Mouse (Mus musculus): ENCODE measurements around the gene Noa1.
A peak's percentile ranks its signal among the peaks of the same experiment; 100 is the strongest.

Noa1 gene

DNA sequence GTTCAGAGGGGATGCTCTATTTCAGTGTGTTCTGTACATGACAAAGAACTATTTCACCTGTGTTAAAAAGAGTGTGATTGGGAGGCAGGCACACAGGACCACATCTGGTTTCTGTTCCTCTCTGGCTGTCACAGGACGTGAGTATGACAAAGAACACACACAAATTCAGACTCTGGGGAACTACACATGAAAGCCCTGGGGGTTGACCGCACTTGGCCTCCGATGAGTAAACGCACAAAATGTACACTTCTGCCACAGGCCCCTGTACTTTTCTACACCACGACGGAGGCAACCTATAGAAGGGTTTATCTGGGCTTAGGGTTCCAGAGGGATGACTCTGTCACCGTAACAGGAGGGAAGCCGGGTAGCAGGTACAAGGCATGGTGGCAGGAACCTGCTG, 20.2 kb downstream of the Noa1 start:
- DNase-seq (ENCODE audit: low spot score in 2 of 2): no peak

DNA sequence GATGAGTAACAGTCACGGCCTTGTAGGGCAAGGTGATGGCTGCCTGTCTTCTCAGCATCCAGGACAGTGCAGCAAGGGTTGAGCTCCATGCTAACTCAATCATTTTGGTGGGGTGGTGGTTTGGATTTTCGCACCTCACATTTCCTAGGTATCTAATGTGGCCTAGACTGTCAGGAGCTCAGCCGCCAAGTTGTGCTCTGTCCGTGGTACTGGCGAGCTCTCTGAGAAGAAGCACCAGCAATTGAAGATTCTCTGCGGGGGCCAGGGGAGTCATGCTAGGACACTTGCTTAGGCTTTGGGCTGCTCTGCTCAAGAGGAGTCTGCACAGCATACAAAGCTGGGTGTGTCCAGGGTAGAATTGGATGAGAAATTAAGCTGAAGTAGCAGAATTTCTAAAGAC, 22.0 kb downstream of the Noa1 start:
- DNase-seq (ENCODE audit: low spot score in 2 of 2): no peak

- no peak for DNase-seq (ENCODE audit: low spot score in 2 of 2)
These were observed 23.0 kb downstream of the Noa1 start for GRCm38 (mm10) chr5:77286904-77287303.

GRCm38 (mm10) chr5:77285685-77286084, 24.2 kb downstream of the Noa1 start:
- no peak for DNase-seq (ENCODE audit: low spot score in 2 of 2)

GRCm38 (mm10) chr5:77282242-77282641, 27.6 kb downstream of the Noa1 start:
- DNase-seq (ENCODE audit: low spot score in 2 of 2): no peak

GRCm38 (mm10) chr5:77281518-77282174, 28.2 kb downstream of the Noa1 start:
- no peak for DNase-seq (ENCODE audit: low spot score in 2 of 2)

- DNase-seq (ENCODE audit: low spot score in 2 of 2): no peak
These were observed 32.7 kb downstream of the Noa1 start for GRCm38 (mm10) chr5:77277204-77277603.

- no peak for DNase-seq (ENCODE audit: low spot score in 2 of 2)
These were observed 33.9 kb downstream of the Noa1 start for GRCm38 (mm10) chr5:77275950-77276349.

DNA sequence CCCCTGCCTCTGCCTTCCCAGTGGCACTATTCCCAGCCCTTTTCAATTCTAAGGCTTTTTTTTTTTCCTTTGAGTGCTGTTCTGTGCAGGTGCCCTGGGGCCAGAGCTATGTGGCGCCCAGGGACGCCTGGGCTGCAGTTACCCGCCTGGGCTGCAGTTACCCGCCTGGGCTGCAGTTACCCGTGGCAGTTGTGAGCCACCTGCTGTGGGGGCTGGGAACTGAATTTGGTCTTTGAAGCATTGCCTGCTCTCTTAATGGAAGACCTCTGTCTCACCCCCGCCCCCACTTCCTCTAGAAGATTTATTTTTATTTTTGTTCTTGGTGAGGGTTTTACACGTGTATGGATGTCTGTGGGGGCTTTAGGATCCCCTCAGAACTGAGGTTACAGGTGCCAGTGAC, 36.7 kb downstream of the Noa1 start:
- DNase-seq (ENCODE audit: low spot score in 2 of 2): no peak

DNA sequence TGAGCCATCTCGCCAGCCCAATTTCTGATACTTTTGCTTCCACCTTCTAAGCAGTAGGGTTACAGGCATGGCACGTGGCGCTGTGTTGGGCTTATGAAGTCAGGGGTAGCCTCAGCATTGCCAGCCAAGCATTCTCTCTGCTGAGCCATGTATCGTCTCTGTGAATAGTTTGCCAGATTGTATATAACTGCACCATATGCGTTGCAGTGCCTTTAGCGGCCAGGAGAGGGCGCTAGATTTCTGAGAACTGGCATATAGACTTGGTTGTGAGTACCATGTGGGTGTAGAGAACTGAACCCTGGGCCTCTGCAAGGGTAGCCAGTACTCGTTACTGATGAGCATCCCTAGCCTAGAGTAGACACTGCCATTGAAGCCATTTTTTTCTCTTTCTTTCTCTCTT, 40.5 kb downstream of the Noa1 start:
- DNase-seq (ENCODE audit: low spot score in 2 of 2): no peak

- no peak for DNase-seq (ENCODE audit: low spot score in 2 of 2)
These were observed 41.8 kb downstream of the Noa1 start for GRCm38 (mm10) chr5:77267957-77268624.

DNA sequence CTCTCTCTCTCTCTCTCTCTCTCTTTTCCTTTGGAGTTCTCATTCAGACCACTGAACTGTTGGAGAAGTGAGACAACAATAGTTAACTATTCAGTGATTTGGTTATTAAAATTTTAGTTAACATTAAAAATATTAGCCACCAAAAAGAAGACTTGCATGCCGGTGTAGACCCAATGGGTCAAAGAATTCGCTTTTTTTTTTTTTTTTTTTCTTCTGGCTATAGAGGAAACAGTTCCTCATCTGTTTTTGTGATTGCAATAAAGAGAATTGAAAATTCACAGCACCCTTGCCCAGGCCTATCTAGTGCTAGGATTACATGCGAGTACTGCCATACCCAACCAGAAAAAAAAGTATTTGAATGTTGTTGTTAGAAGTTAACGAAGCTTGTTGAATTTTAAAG, 42.4 kb downstream of the Noa1 start:
- no peak for DNase-seq (ENCODE audit: low spot score in 2 of 2)

DNA sequence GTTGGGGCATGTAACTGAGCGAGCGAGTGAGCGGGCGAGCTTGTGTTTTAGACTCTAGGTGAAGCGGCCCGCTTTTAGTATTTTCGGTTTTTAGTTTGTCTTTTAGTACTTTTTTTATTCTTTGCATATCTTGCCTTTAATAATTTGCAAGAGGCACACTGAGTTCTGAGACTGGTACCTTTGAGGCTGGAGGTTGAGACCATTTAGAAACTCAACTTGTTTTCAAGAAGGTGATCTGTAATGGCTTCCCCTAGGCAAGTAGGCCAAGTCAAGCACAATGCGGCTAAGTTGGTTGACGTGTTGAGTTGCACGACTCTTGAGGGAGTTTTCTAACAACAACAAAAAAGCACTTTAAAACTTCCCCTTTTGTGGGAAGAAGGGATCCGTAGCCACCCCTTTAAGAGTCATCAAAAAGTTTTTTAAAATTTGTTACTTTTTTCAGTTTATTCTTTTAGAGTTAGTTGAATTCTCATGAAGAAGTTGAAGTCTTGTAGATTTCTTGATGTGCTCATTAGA, 42.9 kb downstream of the Noa1 start:
- DNase-seq (ENCODE audit: low spot score in 2 of 2): no peak

- DNase-seq (ENCODE audit: low spot score in 2 of 2): peak; percentile 28 to 32
These were observed 43.6 kb downstream of the Noa1 start for GRCm38 (mm10) chr5:77266066-77266885.

- DNase-seq (ENCODE audit: low spot score in 2 of 2): peak; percentile 24 to 40
These were observed 44.2 kb downstream of the Noa1 start for GRCm38 (mm10) chr5:77265671-77266065.

GRCm38 (mm10) chr5:77265081-77265670, 44.7 kb downstream of the Noa1 start, which contains the start of gene Rest:
Gene Rest (plus strand): TSS chr5:77265491.
- DNase-seq (ENCODE audit: low spot score in 2 of 2): peak; percentile 25

DNA sequence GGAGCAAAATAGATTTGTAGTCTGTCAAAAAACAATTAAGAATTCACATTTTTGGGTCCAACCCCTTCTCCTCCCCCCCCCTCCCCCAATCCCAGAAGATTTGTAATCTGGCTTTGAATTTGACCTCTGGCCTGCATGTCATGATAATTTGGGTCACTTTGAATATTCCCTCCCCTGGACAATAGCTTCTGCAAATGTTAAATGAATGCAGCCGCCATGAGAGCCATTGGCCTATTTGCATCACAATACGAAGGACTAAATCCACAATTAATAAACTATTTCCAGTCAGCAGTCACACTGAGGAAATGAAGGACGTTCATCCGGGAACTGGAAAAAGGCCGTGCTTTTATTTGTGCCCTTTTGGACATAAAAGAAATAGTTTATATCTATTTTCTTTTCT, 47.8 kb downstream of the Noa1 start:
- no peak for DNase-seq (ENCODE audit: low spot score in 2 of 2)

DNA sequence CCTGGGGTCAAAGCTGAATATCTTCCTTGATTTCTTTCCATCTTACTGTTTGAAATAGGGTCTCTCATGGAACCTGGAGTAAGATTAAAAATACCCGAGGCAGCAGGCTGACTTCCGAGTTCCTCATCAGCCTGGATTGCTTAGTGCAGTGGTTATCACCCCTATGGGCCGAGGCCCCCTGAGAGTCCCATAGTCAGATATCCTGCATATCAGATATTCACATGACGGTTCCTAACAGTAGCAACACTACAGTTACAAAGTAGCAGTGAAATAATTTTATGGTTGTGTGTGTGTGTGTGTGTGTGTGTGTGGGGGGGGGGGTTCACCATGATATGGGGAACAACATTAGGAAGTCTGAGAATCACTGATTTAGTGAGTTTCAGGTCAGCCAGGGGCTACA, 48.7 kb downstream of the Noa1 start:
- no peak for DNase-seq (ENCODE audit: low spot score in 2 of 2)

DNA sequence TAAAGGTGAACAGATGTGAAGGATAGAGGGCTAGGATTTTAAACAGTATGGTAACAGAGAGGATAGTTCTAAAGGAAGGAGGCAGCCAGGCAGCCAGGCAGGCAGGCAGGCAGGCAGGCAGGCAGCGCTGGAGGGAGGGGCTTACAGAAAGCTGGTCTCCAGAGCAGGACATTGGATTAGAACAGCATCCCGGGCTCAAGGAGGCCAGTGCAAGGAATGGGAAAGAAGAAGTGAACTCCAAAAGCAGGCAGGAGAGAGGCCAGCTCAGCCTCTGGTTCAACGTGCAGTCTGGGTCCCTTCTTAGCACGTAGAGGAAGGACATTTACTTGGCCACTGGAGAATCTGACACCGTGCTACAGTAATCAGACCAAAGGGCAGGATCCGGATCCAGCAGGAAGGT, 49.7 kb downstream of the Noa1 start:
- DNase-seq (ENCODE audit: low spot score in 2 of 2): no peak

DNA sequence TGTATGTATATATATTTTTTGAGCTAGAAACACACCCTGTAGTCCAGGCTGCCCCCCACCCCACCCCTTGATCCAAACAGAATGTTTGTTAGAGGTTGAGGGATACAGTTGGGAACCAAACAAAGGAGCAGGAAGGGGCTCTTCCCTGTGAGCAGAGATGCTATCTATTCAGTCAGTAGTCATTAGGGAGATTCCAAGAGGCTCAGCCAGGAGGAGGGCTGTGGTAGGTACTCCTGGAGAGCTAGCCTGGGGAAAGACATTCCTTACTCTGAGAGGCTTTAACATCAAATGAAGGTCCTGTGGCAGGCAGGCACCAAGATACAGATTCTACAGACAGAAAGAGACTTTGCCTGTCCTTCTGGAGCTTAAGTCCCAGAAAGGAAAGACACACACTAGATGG, 50.6 kb downstream of the Noa1 start:
- no peak for DNase-seq (ENCODE audit: low spot score in 2 of 2)

DNA sequence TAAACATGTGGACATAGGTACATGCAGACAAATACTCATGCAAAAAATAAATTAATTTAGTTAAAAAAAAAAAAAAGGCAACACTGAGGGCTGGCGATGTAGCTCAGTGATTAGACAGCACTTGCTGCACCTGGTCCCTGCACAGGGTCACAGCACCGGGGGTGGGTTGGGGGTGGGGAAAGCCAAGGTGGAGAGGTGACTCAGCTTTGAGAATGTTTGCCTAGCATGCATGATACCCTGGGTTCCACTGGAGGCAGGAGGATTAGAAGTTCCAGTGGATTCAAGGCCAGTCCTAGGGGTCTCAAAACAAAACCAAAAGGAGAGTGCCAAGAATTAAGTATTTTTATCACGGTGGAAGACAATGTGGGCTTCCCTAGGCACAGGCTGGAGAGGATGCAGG, 52.3 kb downstream of the Noa1 start:
- no peak for DNase-seq (ENCODE audit: low spot score in 2 of 2)

DNA sequence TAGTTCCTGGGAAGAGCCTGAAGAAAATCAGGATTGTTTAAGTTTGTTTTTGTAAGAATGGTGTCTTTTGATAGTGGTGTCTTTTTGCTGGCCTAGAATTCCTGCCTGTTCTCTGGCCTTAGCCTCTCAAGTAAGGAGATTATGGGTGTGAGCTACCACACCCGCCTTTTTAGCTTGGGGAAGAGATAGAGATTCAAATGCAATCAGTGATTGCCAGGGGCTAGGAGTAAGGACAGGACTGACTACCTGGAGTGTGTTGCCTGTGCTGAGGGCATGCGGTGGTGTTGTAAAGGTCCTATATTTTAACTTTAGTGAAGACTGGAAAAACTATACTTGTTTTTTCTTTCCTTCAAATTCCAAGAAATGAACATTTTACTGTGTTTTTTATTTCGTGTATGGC, 55.5 kb downstream of the Noa1 start:
- no peak for DNase-seq (ENCODE audit: low spot score in 2 of 2)
